Mouse (Mus musculus): ENCODE measurements at regions not wholly inside any gene's neighbourhood (a gene's known extent, or its start where the extent isn't known, plus 50 kb on each side); places are given as distances from the start of the nearest gene placed in this dataset.

- DNase-seq (ENCODE audit: low spot score) = no peak
These were observed 155.7 kb downstream of the Dad1 start for GRCm38 (mm10) chr14:54098122-54098775.

DNA sequence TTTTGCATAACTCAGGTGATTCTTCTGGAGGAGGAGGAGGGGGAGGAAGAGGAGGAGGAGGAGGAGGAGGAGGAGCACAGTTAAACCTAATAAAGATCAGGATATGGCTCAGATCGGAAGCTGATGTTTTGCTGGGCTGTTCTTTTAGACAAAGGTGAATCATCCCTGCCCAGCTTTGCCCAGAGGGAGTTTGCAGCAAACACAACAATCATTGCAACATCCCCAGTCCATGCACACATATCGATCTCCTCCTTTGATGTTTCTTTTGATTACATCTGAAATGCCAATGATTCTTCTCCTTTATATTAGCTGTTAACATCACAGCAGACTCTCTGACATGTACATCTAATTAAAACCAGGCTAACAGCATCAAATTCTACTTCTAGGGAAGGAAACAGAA, 156.9 kb downstream of the Dad1 start:
- DNase-seq (ENCODE audit: low spot score) = no peak

GRCm38 (mm10) chr14:54092444-54092843, 161.5 kb downstream of the Dad1 start:
- no peak for DNase-seq (ENCODE audit: low spot score)

- DNase-seq (ENCODE audit: low spot score) = no peak
These were observed 167.2 kb downstream of the Dad1 start for GRCm38 (mm10) chr14:54086660-54087059.

GRCm38 (mm10) chr14:54074659-54075058, 179.2 kb downstream of the Dad1 start:
- DNase-seq (ENCODE audit: low spot score) = no peak

DNA sequence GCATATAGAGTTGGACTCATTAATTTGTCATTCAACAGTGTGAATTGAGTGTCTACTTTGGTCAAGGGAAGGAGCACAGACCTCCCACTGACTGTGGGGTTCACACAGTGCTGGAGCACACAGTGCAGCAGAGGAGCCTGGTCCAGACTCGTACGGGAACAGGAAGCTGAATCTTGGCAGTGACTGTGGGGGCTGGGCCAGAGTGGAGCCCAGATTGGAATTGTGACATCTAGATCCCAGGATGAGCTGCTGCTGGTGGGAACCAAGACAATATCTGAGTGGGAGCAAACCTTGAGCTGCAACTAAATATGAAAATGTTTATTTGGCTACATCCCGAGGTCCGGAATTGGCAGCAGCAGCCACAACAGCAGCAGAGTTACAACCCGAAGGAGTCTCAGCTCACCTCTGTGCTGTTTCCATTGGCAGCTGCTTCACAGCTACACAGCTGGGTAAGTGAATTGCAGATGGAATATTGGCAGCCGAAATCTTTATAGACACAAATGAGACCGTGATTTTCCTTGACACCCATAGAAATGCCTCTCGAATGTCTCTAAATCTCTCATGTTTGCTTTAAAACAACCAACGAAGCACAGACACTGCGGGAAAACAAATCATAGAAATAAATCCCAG, 181.5 kb downstream of the Dad1 start:
- DNase-seq (ENCODE audit: low spot score) = no peak

GRCm38 (mm10) chr14:54070240-54070639, 183.7 kb downstream of the Dad1 start:
- no peak for DNase-seq (ENCODE audit: low spot score)

DNA sequence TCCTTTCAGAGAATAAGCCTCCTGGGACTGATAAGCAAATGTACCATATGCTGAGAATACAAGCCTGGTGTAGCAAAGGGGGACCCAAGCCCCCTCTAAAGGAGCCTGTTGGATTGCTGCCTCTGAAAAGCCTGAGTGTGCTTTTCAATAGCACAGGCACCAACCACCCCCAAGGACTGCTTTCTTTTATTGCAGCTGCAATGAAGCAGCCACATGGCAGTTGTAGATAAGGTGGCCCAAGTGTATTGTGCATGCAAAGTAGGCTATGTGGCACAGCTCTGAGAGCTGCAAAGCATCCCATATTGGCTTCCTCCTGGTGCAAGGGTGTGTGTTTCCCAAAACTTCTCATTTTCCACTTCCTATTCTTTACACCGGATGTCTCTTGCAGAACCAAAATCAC, 185.2 kb downstream of the Dad1 start:
- DNase-seq (ENCODE audit: low spot score) = no peak

GRCm38 (mm10) chr14:54065466-54065865, 188.4 kb downstream of the Dad1 start:
- DNase-seq (ENCODE audit: low spot score) = no peak

- no peak for DNase-seq (ENCODE audit: low spot score)
These were observed 189.1 kb downstream of the Dad1 start for GRCm38 (mm10) chr14:54064541-54065402.

DNA sequence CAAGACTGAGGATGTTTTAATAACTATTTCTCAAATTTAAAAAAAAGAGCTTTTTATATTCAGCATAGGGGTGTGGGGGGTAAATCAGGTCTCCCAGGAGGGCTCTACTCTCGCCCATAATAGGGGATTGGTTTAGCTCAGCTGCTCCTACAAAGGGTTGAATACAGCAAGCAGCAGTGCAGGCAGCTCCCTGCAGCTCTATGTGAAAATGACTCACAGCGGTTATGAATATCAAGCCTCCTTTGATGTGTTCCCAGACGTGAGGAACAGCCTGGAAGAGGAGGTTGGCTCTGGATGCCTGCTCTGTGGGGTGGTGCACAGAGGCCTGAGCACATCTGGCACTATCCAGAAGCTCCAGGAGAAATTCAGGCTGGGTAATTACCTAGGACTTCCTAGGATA, 192.3 kb downstream of the Dad1 start:
- no peak for DNase-seq (ENCODE audit: low spot score)

- DNase-seq (ENCODE audit: low spot score) = peak; percentile 40
These were observed 194.1 kb downstream of the Dad1 start for GRCm38 (mm10) chr14:54059776-54060175.

DNA sequence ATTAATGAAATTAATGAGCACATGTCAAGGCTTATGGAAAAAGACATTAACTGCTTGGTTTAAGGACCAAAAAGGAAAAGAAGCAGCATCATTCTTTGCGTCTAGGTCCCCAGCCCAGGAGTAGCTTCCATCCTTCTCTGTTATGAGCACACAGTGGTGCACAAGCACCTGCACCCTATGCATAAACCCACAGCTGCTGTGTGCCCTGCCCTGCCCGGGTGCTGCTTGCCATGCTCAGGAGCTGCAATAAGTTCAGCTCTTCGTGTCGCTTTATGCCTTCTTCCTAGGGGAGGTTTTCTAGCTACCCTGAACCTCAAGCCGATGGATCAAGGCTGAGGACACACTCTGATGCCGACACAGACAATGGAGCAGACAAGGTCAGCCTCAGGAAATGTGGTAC, 194.8 kb downstream of the Dad1 start:
- no peak for DNase-seq (ENCODE audit: low spot score)

- no peak for DNase-seq (ENCODE audit: low spot score)
These were observed 197.2 kb downstream of the Dad1 start for GRCm38 (mm10) chr14:54056691-54057090.

DNA sequence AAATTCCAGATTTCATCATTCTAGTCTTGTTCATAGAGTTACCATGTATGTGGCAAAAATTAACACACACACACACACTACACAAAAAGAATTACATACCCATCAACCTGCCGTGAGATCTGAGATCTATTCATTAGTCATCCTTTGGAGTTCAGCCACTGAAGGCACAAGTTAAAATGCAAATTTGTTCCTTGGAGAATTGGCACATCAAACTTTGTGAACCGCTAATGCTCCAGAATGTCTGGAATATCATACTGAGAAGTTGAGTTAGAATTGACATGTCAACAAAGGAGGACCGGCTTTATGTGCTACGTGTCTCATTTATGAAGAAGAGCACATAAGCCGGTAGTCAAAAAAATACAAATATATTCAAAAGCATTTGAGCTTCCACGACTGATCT, 198.5 kb downstream of the Dad1 start:
- DNase-seq (ENCODE audit: low spot score) = no peak

- DNase-seq (ENCODE audit: low spot score) = no peak
These were observed 211.6 kb downstream of the Dad1 start for GRCm38 (mm10) chr14:54042286-54042685.

DNA sequence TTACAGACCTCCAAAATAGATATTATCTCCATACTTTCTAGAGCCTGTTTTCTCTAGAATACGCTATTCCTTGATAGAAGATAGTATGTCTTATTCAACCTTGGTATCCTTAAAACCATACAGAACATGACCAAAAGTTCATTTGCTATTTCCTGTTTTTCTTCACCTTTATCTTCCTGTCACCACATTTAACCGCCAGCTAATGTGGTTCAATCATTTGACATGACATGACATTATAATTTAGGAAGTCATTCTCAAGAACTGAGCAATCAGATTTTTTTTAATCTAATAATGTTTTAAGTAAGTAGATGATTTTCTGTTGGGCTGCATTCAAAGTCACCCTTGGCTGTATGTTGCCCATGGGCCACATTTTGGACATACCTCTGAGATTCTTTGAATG, 213.3 kb downstream of the Dad1 start:
- DNase-seq (ENCODE audit: low spot score) = no peak

DNA sequence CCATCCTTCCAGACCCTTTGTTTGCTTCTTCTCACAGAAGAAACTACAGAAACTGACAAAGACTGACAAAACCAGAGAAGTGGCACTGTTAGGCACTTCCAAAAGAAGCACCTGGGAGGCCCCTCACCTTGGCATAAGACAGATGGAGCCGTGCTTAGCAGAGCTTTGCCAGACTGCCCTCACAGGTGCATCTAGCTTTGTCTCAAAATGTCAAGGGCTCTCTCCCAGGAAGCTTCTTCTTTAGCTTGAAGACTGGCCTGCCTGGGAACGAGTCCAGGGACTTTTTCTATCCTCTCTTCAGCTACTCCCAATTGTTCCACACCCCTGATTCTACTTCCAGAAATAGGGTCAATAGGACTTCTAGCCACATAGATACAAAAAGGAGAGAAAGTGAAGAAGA, 219.4 kb downstream of the Dad1 start:
- DNase-seq (ENCODE audit: low spot score) = no peak

DNA sequence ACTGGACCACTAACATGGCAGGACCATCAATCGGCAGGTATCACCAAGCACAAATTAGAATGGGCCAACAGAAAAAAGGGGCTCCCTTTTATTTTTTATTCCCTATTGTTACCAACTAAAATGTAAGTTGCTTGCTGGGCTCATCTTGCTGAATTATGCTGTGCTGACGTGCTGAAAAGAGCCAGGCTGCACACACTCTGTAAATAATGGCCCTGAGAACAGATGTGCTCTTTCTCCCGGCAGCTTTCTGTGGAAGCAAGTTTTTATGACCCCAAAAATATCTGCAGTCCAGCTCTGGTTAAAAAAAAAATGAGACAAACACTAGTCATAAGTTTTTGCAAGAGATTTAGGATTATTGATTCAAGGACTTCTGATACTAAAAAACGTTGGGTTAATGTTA, 230.4 kb downstream of the Dad1 start:
- no peak for DNase-seq (ENCODE audit: low spot score)

DNA sequence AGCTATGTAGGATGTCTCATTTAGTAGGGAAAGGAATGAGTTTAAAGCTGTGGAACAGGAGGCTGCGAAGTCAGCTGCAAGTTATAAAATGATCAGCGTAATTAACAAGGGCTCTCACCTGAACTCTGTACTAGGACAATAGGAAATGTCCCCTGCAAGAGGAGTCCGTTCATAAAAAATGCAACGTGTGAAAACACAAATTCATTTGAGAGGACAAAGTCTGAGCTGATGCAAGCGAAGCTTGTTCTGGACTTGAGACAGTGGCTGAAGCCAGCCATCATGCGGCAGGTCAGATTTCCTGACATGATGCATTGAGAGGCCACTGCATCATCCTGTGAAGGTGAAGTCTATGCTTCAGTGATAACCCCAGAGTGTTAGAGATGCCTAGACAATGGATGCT, 232.5 kb downstream of the Dad1 start:
- DNase-seq (ENCODE audit: low spot score) = no peak

DNA sequence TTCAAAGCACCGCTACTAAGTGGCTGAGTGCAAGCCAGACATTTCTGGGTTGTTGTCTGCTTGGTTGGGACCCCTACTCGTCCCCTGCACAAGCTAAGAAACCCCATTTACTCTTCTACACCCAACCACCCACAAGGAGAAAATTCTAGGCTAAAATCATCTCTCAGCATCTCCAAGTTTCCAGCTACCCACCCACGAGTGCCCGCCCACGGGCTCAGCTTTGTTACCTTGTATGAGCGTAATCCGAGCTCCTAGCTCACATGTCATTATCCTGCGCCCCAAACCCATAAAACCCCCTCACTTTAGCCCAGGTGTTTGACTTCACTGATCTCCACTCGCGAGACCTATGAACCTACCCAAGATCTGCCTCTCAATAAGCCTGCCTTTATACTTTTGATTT, 239.3 kb downstream of the Dad1 start:
- no peak for DNase-seq (ENCODE audit: low spot score)

DNA sequence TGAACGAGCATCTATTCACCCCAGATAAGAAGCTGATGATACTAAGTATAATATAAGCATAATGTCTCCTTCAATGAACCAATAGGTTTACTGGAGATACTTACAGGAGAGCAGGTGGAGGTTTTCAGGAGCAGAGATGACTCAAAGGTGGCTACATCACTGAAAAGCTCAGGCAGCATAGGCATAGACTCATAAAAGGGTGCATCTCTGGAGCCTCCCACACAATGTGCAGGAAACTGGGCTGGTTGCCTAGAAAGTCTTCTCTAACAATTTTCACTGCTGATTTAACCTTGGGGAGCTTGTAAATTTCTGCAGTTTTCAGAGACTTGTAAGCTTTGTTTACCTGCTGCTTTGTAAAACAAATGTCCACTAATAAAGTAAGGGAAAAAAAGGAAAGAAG, 251.8 kb downstream of the Dad1 start:
- DNase-seq (ENCODE audit: low spot score) = no peak

DNA sequence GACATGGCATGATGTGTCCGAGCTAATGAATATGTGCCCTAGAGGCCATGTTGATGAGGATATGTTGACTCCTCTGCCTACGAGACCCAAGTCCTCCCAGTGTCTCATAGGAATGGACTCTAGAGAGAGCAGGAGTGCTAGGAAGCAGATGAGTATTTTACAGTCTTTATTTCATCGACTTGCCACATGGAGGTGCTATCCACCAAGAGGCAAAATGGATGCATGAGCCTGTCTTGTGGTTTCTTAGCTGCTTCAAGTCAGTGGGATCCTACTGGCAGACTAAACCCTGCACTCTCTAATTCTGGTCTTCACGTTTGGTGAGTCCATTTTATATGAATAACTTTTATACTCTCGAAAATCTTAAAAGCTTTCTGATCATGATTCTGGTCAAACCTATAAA, 253.4 kb downstream of the Dad1 start:
- peak; percentile 13 for DNase-seq (ENCODE audit: low spot score)
